Mouse (Mus musculus): ENCODE measurements around the gene Lig1. TPM values are rescaled to one million over a fixed set of nuclear protein-coding genes. Genes with fewer than 3 reads are reported as not detected.

Gene Lig1
- total RNA-seq, 2 experiments from 2014 or later, result 6.0 to 7.4 TPM

GRCm38 (mm10) chr7:13309407-13309806, 32.3 kb downstream of the Lig1 start:
- no peak for DNase-seq (ENCODE audit: low spot score in 2 of 2)

DNA sequence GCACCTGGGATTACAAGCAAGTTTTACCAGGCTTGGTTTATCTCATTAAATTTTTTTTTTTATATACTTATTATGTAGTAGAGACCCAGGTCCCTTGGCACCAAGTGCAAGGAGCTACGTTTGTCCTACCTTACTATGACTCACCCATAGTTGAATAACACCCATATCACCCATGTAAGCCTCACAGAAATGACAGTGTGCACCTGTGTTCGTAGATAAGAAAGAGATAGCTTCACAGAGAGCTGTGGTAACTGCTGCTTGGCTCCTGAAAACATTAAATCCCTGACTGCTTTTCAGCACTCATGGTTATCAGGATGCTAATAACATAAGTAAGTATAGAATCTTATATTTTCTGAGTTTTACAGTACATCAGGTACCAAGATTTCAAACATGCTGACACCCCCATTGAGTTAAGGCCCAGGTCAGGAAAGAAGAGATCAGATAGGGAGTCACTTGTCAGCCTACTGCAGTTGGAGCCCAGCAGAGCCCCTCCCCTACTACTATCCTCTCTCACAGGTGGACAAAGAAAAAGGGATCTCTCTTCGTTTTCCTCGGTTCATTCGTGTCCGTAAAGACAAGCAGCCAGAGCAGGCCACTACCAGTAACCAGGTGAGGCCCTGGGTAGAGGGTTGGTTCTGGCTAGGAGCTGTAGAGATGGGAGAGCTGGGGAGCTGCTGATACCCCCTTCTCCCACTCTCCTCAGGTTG, 33.6 kb downstream of the Lig1 start:
- no peak for DNase-seq (ENCODE audit: low spot score in 2 of 2)

DNA sequence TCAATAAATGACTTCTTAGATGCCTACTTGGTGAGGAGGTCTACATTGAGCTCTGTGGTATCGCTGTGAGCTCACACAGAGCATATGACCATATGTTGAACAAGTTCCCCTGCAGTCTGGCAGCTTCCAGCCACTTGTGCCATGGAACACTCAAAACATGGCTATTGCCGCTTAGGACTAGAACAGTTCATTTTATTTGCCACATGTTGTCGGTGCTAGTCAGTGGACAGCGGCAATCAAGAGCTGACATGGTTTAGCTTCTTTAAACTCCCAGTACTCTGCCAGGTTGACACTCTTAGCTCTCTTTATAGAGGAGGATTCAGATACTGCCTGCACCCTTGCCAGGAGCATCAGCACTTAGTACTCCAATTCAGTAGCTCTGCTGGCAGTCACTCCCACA, 34.3 kb downstream of the Lig1 start:
- DNase-seq (ENCODE audit: low spot score in 2 of 2), result no peak

- DNase-seq (ENCODE audit: low spot score in 2 of 2), result no peak
Measured at GRCm38 (mm10) chr7:13314095-13314597, 37.1 kb downstream of the Lig1 start.

GRCm38 (mm10) chr7:13321424-13321823, 44.3 kb downstream of the Lig1 start:
- DNase-seq (ENCODE audit: low spot score in 2 of 2), result no peak

GRCm38 (mm10) chr7:13324316-13324715, 47.2 kb downstream of the Lig1 start, which contains the start of gene Pla2g4c:
Gene Pla2g4c (plus strand): TSS chr7:13324655.
- no peak for DNase-seq (ENCODE audit: low spot score in 2 of 2)

- DNase-seq (ENCODE audit: low spot score in 2 of 2), result no peak
Measured at GRCm38 (mm10) chr7:13330575-13330974, 53.5 kb downstream of the Lig1 start.

DNA sequence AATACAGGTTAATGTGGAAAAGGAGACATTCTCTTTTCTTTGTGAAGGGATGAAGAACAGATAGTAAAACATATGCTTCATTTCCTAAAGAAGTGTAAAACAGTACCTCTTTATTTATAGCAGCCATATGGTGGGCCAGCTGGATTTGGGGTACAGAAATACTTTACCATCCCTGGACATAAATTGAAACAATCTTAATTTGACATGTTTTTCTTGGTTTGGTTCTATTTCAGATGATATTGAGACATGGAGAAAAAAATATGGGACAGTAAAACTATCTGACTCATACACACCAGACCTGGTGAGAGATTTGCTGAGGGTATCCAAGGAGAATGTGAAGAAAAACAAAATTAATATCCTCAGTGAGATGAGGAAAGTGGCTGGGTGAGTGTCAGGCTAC, 78.9 kb downstream of the Lig1 start:
- DNase-seq (ENCODE audit: low spot score in 2 of 2), result no peak

Other genes with a start within 250 kb of the Lig1 start
- 100 to 1,000 TPM; 146 to 159 TPM for gene Chmp2a, start 242.5 kb upstream of the Lig1 start, total RNA-seq (2021)
- 100 to 1,000 TPM; 196 to 202 TPM for gene Ube2m, start 239.0 kb upstream of the Lig1 start, total RNA-seq (2021)
- gene Mzf1, start 222.5 kb upstream of the Lig1 start, total RNA-seq (2021), result 10 to 100 TPM; 11.9 to 13.1 TPM
- not detected for gene Vmn1r85, start 182.1 kb upstream of the Lig1 start, total RNA-seq (2021)
- not detected for gene Vmn1r86, start 157.4 kb upstream of the Lig1 start, total RNA-seq (2021)
- gene Vmn1r87, start 137.1 kb upstream of the Lig1 start, total RNA-seq (2021), result not detected
- under 1 TPM; 0.18 to 0.22 TPM for gene Vmn1r88, start 117.7 kb upstream of the Lig1 start, total RNA-seq (2021)
- gene Vmn1r89, start 64.3 kb upstream of the Lig1 start, total RNA-seq (2021), result not detected
- gene Zswim9, start 1.4 kb downstream of the Lig1 start, total RNA-seq (2021), result 10 to 100 TPM; 15.4 to 16.7 TPM
- under 1 TPM in 1 of 2 experiments, not detected in 1; 0.20 TPM for gene Pla2g4c, start 47.4 kb downstream of the Lig1 start, total RNA-seq (2021)
- gene Cabp5, start 120.8 kb downstream of the Lig1 start, total RNA-seq (2021), result not detected
- not detected for gene Bsph1, start 173.6 kb downstream of the Lig1 start, total RNA-seq (2021)

All from layer of hippocampus, adult 18-20 months (tissue).